Mouse (Mus musculus) liver, embryonic 13.5 days (tissue): ENCODE results near the gene Elobl. TPM values are rescaled to one million over a fixed set of nuclear protein-coding genes. Genes with fewer than 3 reads are reported as not detected.

Experiments
- ATAC-seq: fragments of 200-750 bp; cut with Nextera tagmentation; 2 replicates; pipeline ENCODE4 v1.8.0; 2017; ENCODE audit warnings: low read depth, mild to moderate bottlenecking, moderate number of reproducible peaks, moderate library complexity
- DNase-seq: peaks from one replicate; pipeline ENCODE4 v3.0.0; 2022
- H3K27ac ChIP-seq: fragments of 300-500 bp; sonication (generic); 2 replicates; pipeline ENCODE4 v1.5.1; 2015; ENCODE audit warnings: moderate library complexity, mild to moderate bottlenecking, inconsistent platforms
- H3K27me3 ChIP-seq: fragments of 300-500 bp; sonication (generic); 2 replicates; pipeline ENCODE4 v1.6.1; 2015; ENCODE audit warnings: mild to moderate bottlenecking, inconsistent platforms
- H3K36me3 ChIP-seq: fragments of 300-500 bp; sonication (generic); 2 replicates; pipeline ENCODE4 v1.6.1; 2015; ENCODE audit warnings: mild to moderate bottlenecking, inconsistent platforms
- H3K4me1 ChIP-seq: fragments of 300-500 bp; sonication (generic); replicated peaks from 2 replicates; pipeline ENCODE4 v1.6.1; 2015; ENCODE audit warnings: inconsistent platforms
- H3K4me2 ChIP-seq: fragments of 300-500 bp; sonication (generic); 2 replicates; pipeline ENCODE4 v1.6.1; 2015; ENCODE audit warnings: inconsistent platforms, mild to moderate bottlenecking, moderate library complexity
- H3K4me3 ChIP-seq: fragments of 300-500 bp; sonication (generic); replicated peaks from 2 replicates; pipeline ENCODE4 v1.5.1; 2015; ENCODE audit warnings: mild to moderate bottlenecking, inconsistent platforms
- H3K9ac ChIP-seq: fragments of 300-500 bp; sonication (generic); 2 replicates; pipeline ENCODE4 v1.6.1; 2015; ENCODE audit warnings: mild to moderate bottlenecking, inconsistent platforms
- H3K9me3 ChIP-seq: fragments of 300-500 bp; sonication (generic); replicated peaks from 2 replicates; pipeline ENCODE4 v1.6.1; 2016; ENCODE audit warnings: inconsistent platforms
- WGBS: fragments of 180-500 bp; shearing (Covaris S2); methylation state at CpG from one replicate; pipeline ENCODE4 v1.1.7; 2015; ENCODE audit not compliant: insufficient replicate concordance; 5-methylcytosine and 5-hydroxymethylcytosine counted together
- polyA plus RNA-seq: library from polyadenylated mRNA; unstranded; fragments of >200 nt; fragmentation: Nextera tagmentation; extraction: Ambion mirVana; gene quantifications from 2 replicates; pipeline ENCODE4 v1.2.1, GENCODE M21; 2015

The Elobl gene
- polyA plus RNA-seq, 1 experiment from 2014 or later, result not detected

- no peak overlapping the region for H3K4me2 ChIP-seq
- DNase-seq (no peak), ATAC-seq (no peak)
- no peak overlapping the region; the same call in 1 of the 2 replicates for H3K27ac ChIP-seq
- no peaks in the 10 kb centered on the region for H3K27me3 ChIP-seq
- no peak overlapping the region for H3K9ac ChIP-seq
- H3K36me3 ChIP-seq, result peaks cover 10% of the 10 kb centered on the region
- no peak overlapping the region for H3K4me3 ChIP-seq
- no peaks in the 10 kb centered on the region for H3K9me3 ChIP-seq
- WGBS, result 79% methylated on average over 19 of the region's 19 CpGs
- H3K4me1 ChIP-seq, result no peaks in the 10 kb centered on the region
Measured at GRCm38 (mm10) chr11:88934089-88935000, 32.4 kb downstream of the Elobl start.

- 77% methylated on average over 9 of the region's 9 CpGs for WGBS
- no peak overlapping the region for H3K27ac ChIP-seq
- H3K27me3 ChIP-seq, result no peaks in the 10 kb centered on the region
- DNase-seq (no peak), ATAC-seq (no peak)
- H3K4me3 ChIP-seq, result no peak overlapping the region
- no peak overlapping the region for H3K9ac ChIP-seq
- H3K4me2 ChIP-seq, result no peak overlapping the region
- H3K4me1 ChIP-seq, result no peaks in the 10 kb centered on the region
- H3K36me3 ChIP-seq, result peaks cover 14% of the 10 kb centered on the region
- no peaks in the 10 kb centered on the region for H3K9me3 ChIP-seq
Measured at GRCm38 (mm10) chr11:88933030-88933429, 33.7 kb downstream of the Elobl start.

DNA sequence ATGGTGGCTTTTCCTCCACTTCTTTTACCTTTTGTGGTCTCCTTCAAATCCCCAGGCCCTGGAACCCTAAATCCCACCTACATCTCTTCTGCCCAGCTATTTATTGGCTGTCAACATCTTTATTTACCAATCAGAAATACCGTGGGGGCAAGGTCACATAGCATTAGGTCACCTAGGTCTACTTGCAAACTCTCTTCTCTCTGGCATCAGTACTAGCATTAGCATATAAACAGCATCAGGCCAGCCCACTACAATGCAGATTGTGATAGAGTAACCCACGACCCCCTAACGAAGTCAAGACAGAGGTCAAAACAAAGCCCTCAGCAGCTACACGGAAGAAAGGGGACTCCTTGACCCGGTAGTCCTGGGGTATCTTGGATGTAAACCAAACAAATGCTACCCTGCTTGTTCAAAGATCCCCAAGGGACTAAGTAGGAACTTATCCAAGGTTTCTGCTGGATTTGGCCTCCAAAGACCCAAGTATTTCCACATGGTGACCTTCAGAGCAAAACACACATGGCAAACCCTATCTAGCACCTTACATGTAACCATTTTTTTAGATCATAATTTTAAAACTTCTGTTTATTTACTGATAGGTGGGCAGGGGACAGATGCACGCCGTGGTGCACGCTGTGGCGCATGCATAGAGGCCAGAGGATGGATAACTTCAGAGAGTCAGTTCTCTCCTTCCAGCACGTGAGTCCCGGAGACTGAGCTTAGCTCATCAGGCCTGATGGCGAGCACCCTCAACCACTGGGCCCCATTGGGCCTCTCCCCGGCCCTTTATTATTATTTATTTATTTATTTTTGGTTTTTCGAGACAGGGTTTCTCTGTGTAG is 34.8 kb downstream of the Elobl start:
- Histone ChIP-seq H3K27ac (no peak overlapping the region), H3K4me2 (no peak overlapping the region), H3K9ac (no peak overlapping the region), H3K4me1 (no peaks in the 10 kb centered on the region), H3K27me3 (no peaks in the 10 kb centered on the region), H3K36me3 (peaks cover 14% of the 10 kb centered on the region), H3K9me3 (no peaks in the 10 kb centered on the region), H3K4me3 (no peak overlapping the region)
- DNase-seq (no peak), ATAC-seq (no peak)
- WGBS, result 72% methylated on average over 14 of the region's 14 CpGs

DNA sequence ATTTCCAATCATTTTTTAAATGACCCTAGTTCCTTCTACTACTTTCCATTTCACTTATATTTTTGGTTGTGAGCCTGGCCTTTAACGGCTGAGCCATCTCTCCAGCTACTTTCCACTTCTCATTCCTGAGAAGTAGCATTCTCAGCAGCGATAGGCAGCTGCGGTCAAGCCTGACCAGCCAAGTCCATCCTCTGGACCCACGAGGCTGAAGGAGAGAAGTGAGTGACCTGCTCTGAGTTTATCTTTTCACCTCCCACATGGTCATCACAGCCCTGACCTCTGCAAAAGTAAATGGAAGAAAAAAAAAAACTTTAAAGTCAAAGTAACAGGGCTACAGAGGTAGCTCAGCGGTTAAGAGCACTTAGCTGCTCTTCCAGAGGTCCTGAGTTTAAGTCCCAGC is 40.2 kb downstream of the Elobl start:
- H3K36me3 ChIP-seq, result peaks cover 8% of the 10 kb centered on the region; the same call in 1 of the 2 replicates
- ATAC-seq (no peak), DNase-seq (no peak)
- H3K4me3 ChIP-seq, result no peak overlapping the region
- H3K9ac ChIP-seq, result no peak overlapping the region
- no peaks in the 10 kb centered on the region for H3K4me1 ChIP-seq
- H3K9me3 ChIP-seq, result no peaks in the 10 kb centered on the region
- WGBS, result 64% methylated on average over 5 of the region's 5 CpGs
- H3K27me3 ChIP-seq, result no peaks in the 10 kb centered on the region
- no peak overlapping the region for H3K27ac ChIP-seq
- H3K4me2 ChIP-seq, result no peak overlapping the region

Other genes with a start within 250 kb of the Elobl start
- gene Msi2, start 248.4 kb downstream of the Elobl start, polyA plus RNA-seq, result 3.9 TPM in 2 replicates
- 9.2 and 11.4 TPM in 2 replicates for gene Akap1, start 102.3 kb downstream of the Elobl start, polyA plus RNA-seq
- gene Scpep1, start 11.5 kb downstream of the Elobl start, polyA plus RNA-seq, result 40.4 and 47.1 TPM in 2 replicates
- 5.6 and 7.1 TPM in 2 replicates for gene Coil, start 3.3 kb upstream of the Elobl start, polyA plus RNA-seq
- 18.0 and 20.6 TPM in 2 replicates for gene Trim25, start 32.4 kb upstream of the Elobl start, polyA plus RNA-seq
- 0.69 and 0.82 TPM in 2 replicates for gene Dgke, start 99.9 kb upstream of the Elobl start, polyA plus RNA-seq
- not detected in 2 replicates for gene Gm525, start 106.9 kb upstream of the Elobl start, polyA plus RNA-seq